Mouse (Mus musculus): Measurements from ENCODE around the gene Gdpd4. TPM values are rescaled to one million over a fixed set of nuclear protein-coding genes. Genes with fewer than 3 reads are reported as not detected.

Gdpd4 gene
- polyA plus RNA-seq, 1 experiment = not detected

GRCm38 (mm10) chr7:97972486-97972885, 52.7 kb downstream of the Gdpd4 start:
- Histone ChIP-seq H3ac (ENCODE audit: control insufficient read depth, insufficient read length) (no peak overlapping the region), H3K4me3 (no peak overlapping the region), H3K4me2 (ENCODE audit: low read depth) (no peak overlapping the region), H3K36me3 (ENCODE audit: control insufficient read depth, insufficient read depth) (no peaks in the 10 kb centered on the region), H3K27me3 (ENCODE audit: control insufficient read depth, insufficient read depth, insufficient read length) (no peaks in the 10 kb centered on the region), H3K79me2 (ENCODE audit: control insufficient read depth, insufficient read depth) (no peaks in the 10 kb centered on the region)
- TF ChIP-seq USF1 (IDR thresholded peaks at IDR 0.05; ENCODE audit: low read depth) = no peak
- TF ChIP-seq MYOD1 (IDR thresholded peaks at IDR 0.05; ENCODE audit: control insufficient read depth in 1 of 3, insufficient read length in 2 of 3, low read depth in 2 of 3) = no peak
- no peak for TF ChIP-seq CEBPB (IDR thresholded peaks at IDR 0.05; ENCODE audit: insufficient read depth, poor library complexity, severe bottlenecking)
- TF ChIP-seq MYOG (IDR thresholded peaks at IDR 0.05; ENCODE audit: control insufficient read depth in 1 of 3, insufficient read depth in 1 of 3, insufficient read length in 2 of 3, low read depth in 2 of 3) = no peak
- TF ChIP-seq TCF12 (IDR thresholded peaks at IDR 0.05; ENCODE audit: insufficient read depth, poor library complexity, severe bottlenecking) = no peak
- no peak for TF ChIP-seq REST (IDR thresholded peaks at IDR 0.05; ENCODE audit: insufficient read depth, insufficient read length)
- TF ChIP-seq MAX (IDR thresholded peaks at IDR 0.05; ENCODE audit: low read depth) = no peak
- no peak for TF ChIP-seq E2F4 (IDR thresholded peaks at IDR 0.05; ENCODE audit: insufficient read depth)
- no peak for TF ChIP-seq POLR2A (IDR thresholded peaks at IDR 0.05; ENCODE audit: insufficient read length, low read depth)
- TF ChIP-seq SRF (IDR thresholded peaks at IDR 0.05; ENCODE audit: control insufficient read depth, insufficient read length, low read depth) = no peak
- no peak for TF ChIP-seq TCF3 (IDR thresholded peaks at IDR 0.05; ENCODE audit: insufficient read length, low read depth)
- no peak for TF ChIP-seq POLR2AphosphoS2 (IDR thresholded peaks at IDR 0.05; ENCODE audit: insufficient read length, low read depth)

- Histone ChIP-seq H3K27me3 (ENCODE audit: control insufficient read depth, insufficient read depth, insufficient read length) (peaks cover 5% of the 10 kb centered on the region), H3K4me2 (ENCODE audit: low read depth) (no peak overlapping the region), H3K79me2 (ENCODE audit: control insufficient read depth, insufficient read depth) (no peaks in the 10 kb centered on the region), H3K4me3 (no peak overlapping the region), H3ac (ENCODE audit: control insufficient read depth, insufficient read length) (no peak overlapping the region), H3K36me3 (ENCODE audit: control insufficient read depth, insufficient read depth) (no peaks in the 10 kb centered on the region)
- TF ChIP-seq E2F4 (IDR thresholded peaks at IDR 0.05; ENCODE audit: insufficient read depth) (no peak), MAX (IDR thresholded peaks at IDR 0.05; ENCODE audit: low read depth) (no peak), TCF12 (IDR thresholded peaks at IDR 0.05; ENCODE audit: insufficient read depth, poor library complexity, severe bottlenecking) (no peak), POLR2AphosphoS2 (IDR thresholded peaks at IDR 0.05; ENCODE audit: insufficient read length, low read depth) (no peak), CEBPB (IDR thresholded peaks at IDR 0.05; ENCODE audit: insufficient read depth, poor library complexity, severe bottlenecking) (no peak), TCF3 (IDR thresholded peaks at IDR 0.05; ENCODE audit: insufficient read length, low read depth) (no peak), POLR2A (IDR thresholded peaks at IDR 0.05; ENCODE audit: insufficient read length, low read depth) (no peak), REST (IDR thresholded peaks at IDR 0.05; ENCODE audit: insufficient read depth, insufficient read length) (no peak), SRF (IDR thresholded peaks at IDR 0.05; ENCODE audit: control insufficient read depth, insufficient read length, low read depth) (no peak), MYOD1 (IDR thresholded peaks at IDR 0.05; ENCODE audit: control insufficient read depth in 1 of 3, insufficient read length in 2 of 3, low read depth in 2 of 3) (no peak), USF1 (IDR thresholded peaks at IDR 0.05; ENCODE audit: low read depth) (no peak), MYOG (IDR thresholded peaks at IDR 0.05; ENCODE audit: control insufficient read depth in 1 of 3, insufficient read depth in 1 of 3, insufficient read length in 2 of 3, low read depth in 2 of 3) (no peak)
Measured at GRCm38 (mm10) chr7:97977463-97977862, 57.7 kb downstream of the Gdpd4 start.

GRCm38 (mm10) chr7:97984108-97984834, 64.5 kb downstream of the Gdpd4 start:
- Histone ChIP-seq H3K4me3 (no peak overlapping the region), H3ac (ENCODE audit: control insufficient read depth, insufficient read length) (no peak overlapping the region), H3K36me3 (ENCODE audit: control insufficient read depth, insufficient read depth) (no peaks in the 10 kb centered on the region), H3K4me2 (ENCODE audit: low read depth) (no peak overlapping the region), H3K27me3 (ENCODE audit: control insufficient read depth, insufficient read depth, insufficient read length) (peaks cover 5% of the 10 kb centered on the region), H3K79me2 (ENCODE audit: control insufficient read depth, insufficient read depth) (no peaks in the 10 kb centered on the region)
- TF ChIP-seq E2F4 (IDR thresholded peaks at IDR 0.05; ENCODE audit: insufficient read depth) (no peak), MYOD1 (IDR thresholded peaks at IDR 0.05; ENCODE audit: control insufficient read depth in 1 of 3, insufficient read length in 2 of 3, low read depth in 2 of 3) (no peak), TCF12 (IDR thresholded peaks at IDR 0.05; ENCODE audit: insufficient read depth, poor library complexity, severe bottlenecking) (no peak), REST (IDR thresholded peaks at IDR 0.05; ENCODE audit: insufficient read depth, insufficient read length) (no peak), CEBPB (IDR thresholded peaks at IDR 0.05; ENCODE audit: insufficient read depth, poor library complexity, severe bottlenecking) (no peak), SRF (IDR thresholded peaks at IDR 0.05; ENCODE audit: control insufficient read depth, insufficient read length, low read depth) (no peak), POLR2AphosphoS2 (IDR thresholded peaks at IDR 0.05; ENCODE audit: insufficient read length, low read depth) (no peak), TCF3 (IDR thresholded peaks at IDR 0.05; ENCODE audit: insufficient read length, low read depth) (no peak), MYOG (IDR thresholded peaks at IDR 0.05; ENCODE audit: control insufficient read depth in 1 of 3, insufficient read depth in 1 of 3, insufficient read length in 2 of 3, low read depth in 2 of 3) (no peak), POLR2A (IDR thresholded peaks at IDR 0.05; ENCODE audit: insufficient read length, low read depth) (no peak), USF1 (IDR thresholded peaks at IDR 0.05; ENCODE audit: low read depth) (no peak), MAX (IDR thresholded peaks at IDR 0.05; ENCODE audit: low read depth) (no peak)

- H3K79me2 ChIP-seq (ENCODE audit: control insufficient read depth, insufficient read depth) = no peaks in the 10 kb centered on the region
- H3ac ChIP-seq (ENCODE audit: control insufficient read depth, insufficient read length) = no peak overlapping the region
- TF ChIP-seq POLR2AphosphoS2 (IDR thresholded peaks at IDR 0.05; ENCODE audit: insufficient read length, low read depth) (no peak), MYOD1 (IDR thresholded peaks at IDR 0.05; ENCODE audit: control insufficient read depth in 1 of 3, insufficient read length in 2 of 3, low read depth in 2 of 3) (no peak), USF1 (IDR thresholded peaks at IDR 0.05; ENCODE audit: low read depth) (no peak), REST (IDR thresholded peaks at IDR 0.05; ENCODE audit: insufficient read depth, insufficient read length) (no peak), MYOG (IDR thresholded peaks at IDR 0.05; ENCODE audit: control insufficient read depth in 1 of 3, insufficient read depth in 1 of 3, insufficient read length in 2 of 3, low read depth in 2 of 3) (no peak), E2F4 (IDR thresholded peaks at IDR 0.05; ENCODE audit: insufficient read depth) (no peak), TCF12 (IDR thresholded peaks at IDR 0.05; ENCODE audit: insufficient read depth, poor library complexity, severe bottlenecking) (no peak), MAX (IDR thresholded peaks at IDR 0.05; ENCODE audit: low read depth) (no peak), CEBPB (IDR thresholded peaks at IDR 0.05; ENCODE audit: insufficient read depth, poor library complexity, severe bottlenecking) (no peak), SRF (IDR thresholded peaks at IDR 0.05; ENCODE audit: control insufficient read depth, insufficient read length, low read depth) (no peak), POLR2A (IDR thresholded peaks at IDR 0.05; ENCODE audit: insufficient read length, low read depth) (no peak), TCF3 (IDR thresholded peaks at IDR 0.05; ENCODE audit: insufficient read length, low read depth) (no peak)
- H3K4me3 ChIP-seq = no peak overlapping the region
- peaks cover 10% of the 10 kb centered on the region for H3K27me3 ChIP-seq (ENCODE audit: control insufficient read depth, insufficient read depth, insufficient read length)
- H3K4me2 ChIP-seq (ENCODE audit: low read depth) = no peak overlapping the region
- H3K36me3 ChIP-seq (ENCODE audit: control insufficient read depth, insufficient read depth) = no peaks in the 10 kb centered on the region
Measured at GRCm38 (mm10) chr7:98002617-98003016, 82.9 kb downstream of the Gdpd4 start.
